Mouse (Mus musculus) ES-E14 (cell line): ENCODE data around the gene Abhd14a. TPM values are rescaled to one million over a fixed set of nuclear protein-coding genes. Genes with fewer than 3 reads are reported as not detected.

Experiments used
- DNase-seq: peaks from one replicate; pipeline ENCODE4 v3.0.0-alpha.2; 2013; ENCODE audit warnings: low read depth, low spot score
- H3K27ac ChIP-seq: 2 replicates; pipeline ENCODE4 v1.5.1; 2012; ENCODE audit warnings: low read depth, mild to moderate bottlenecking, low read length, moderate library complexity, mixed read lengths; ENCODE audit not compliant: poor library complexity, insufficient read depth, severe bottlenecking
- H3K36me3 ChIP-seq: 2 replicates; pipeline ENCODE4 v1.6.1; 2012; ENCODE audit warnings: mild to moderate bottlenecking, low read length, moderate library complexity, mixed read lengths; ENCODE audit not compliant: control insufficient read depth, poor library complexity, insufficient read depth, severe bottlenecking
- H3K4me1 ChIP-seq, 2 experiments: fragments of 150-350 bp in 1 of 2; sonication (generic) in 1 of 2; 2 replicates each; pipeline ENCODE4 v1.6.1; 2012; ENCODE audit warnings: low read length in 2 of 2, mild to moderate bottlenecking in 1 of 2, mixed read lengths in 1 of 2; ENCODE audit not compliant: control insufficient read depth in 2 of 2, insufficient read depth in 2 of 2, poor library complexity in 1 of 2
- H3K4me3 ChIP-seq, 2 experiments: fragments of 150-350 bp in 1 of 2; sonication (generic) in 1 of 2; 2 replicates each; pipeline ENCODE4 v1.5.1; 2012; ENCODE audit warnings: low read length in 2 of 2, low read depth in 1 of 2, mild to moderate bottlenecking in 1 of 2, mixed read lengths in 1 of 2; ENCODE audit not compliant: insufficient read depth in 1 of 2, poor library complexity in 1 of 2, severe bottlenecking in 1 of 2
- H3K9ac ChIP-seq: 2 replicates; pipeline ENCODE4 v1.6.1; 2012; ENCODE audit warnings: low read depth, mild to moderate bottlenecking, low read length, mixed read lengths; ENCODE audit not compliant: poor library complexity, insufficient read depth, severe bottlenecking
- H3K9me3 ChIP-seq: fragments of 150-350 bp; sonication (generic); 2 replicates; pipeline ENCODE4 v1.6.1; 2012; ENCODE audit warnings: low read depth, mild to moderate bottlenecking, low read length; ENCODE audit not compliant: control insufficient read depth, insufficient read depth
- CHD2 ChIP-seq: IDR thresholded peaks from 2 replicates; pipeline ENCODE4 v1.6.1; 2014; ENCODE audit warnings: mild to moderate bottlenecking, low read depth, low read length, inconsistent platforms
- HCFC1 ChIP-seq: IDR thresholded peaks from 2 replicates; pipeline ENCODE4 v1.6.1; 2012; ENCODE audit warnings: low read length, inconsistent platforms, borderline replicate concordance; ENCODE audit not compliant: insufficient read depth
- MAFK ChIP-seq: IDR thresholded peaks from 2 replicates; pipeline ENCODE4 v1.6.1; 2014; ENCODE audit warnings: mild to moderate bottlenecking, low read depth, low read length, inconsistent platforms; ENCODE audit not compliant: insufficient read depth
- ZC3H11A ChIP-seq: IDR thresholded peaks from 2 replicates; pipeline ENCODE4 v1.6.1; 2012; ENCODE audit warnings: low read depth, mild to moderate bottlenecking, inconsistent platforms, low read length, borderline replicate concordance
- ZNF384 ChIP-seq: IDR thresholded peaks from 2 replicates; pipeline ENCODE4 v1.6.1; 2012; ENCODE audit warnings: low read depth, low read length, inconsistent platforms
- in situ Hi-C, 2 experiments: fragments of 600-800 bp; cut with MboI; formaldehyde crosslinking; loops; one replicate each; pipeline ENCODE4 v1.15.1; 2025; ENCODE audit warnings: low sequenced_read_pairs in 2 of 2, inconsistent platforms in 1 of 2; ENCODE audit not compliant: unreplicated experiment in 2 of 2
- total RNA-seq: library from RNA; depleted of rRNA; stranded (reverse); fragments of 300-350 nt; gene quantifications from 2 replicates; pipeline ENCODE4 v1.2.3, GENCODE M21; 2012

Gene Abhd14a
- total RNA-seq, 1 experiment = 23.0 TPM

- in situ Hi-C loops = no loop called here
- Histone ChIP-seq H3K9me3 (no peaks in the 10 kb centered on the region), H3K27ac (peak overlapping the region; percentile 94), H3K4me1 (peaks cover 17 to 44% of the 10 kb centered on the region in 2 experiments), H3K4me3 (peak overlapping the region; percentile 85 to 87), H3K36me3 (no peaks in the 10 kb centered on the region; the same call in 1 of the 2 replicates), H3K9ac (peak overlapping the region; percentile 86)
- no peak for DNase-seq
- TF ChIP-seq ZNF384 = no peak
- 0 out of 2 replicates have a peak, but pooled peaks have one; percentile 11 for TF ChIP-seq CHD2
These were observed 5.3 kb upstream of the Abhd14a start for GRCm38 (mm10) chr9:106452821-106453220.

GRCm38 (mm10) chr9:106452351-106452750 is 4.9 kb upstream of the Abhd14a start:
- H3K4me1 ChIP-seq = peaks cover 18 to 41% of the 10 kb centered on the region in 2 experiments
- peak overlapping the region; percentile 94 for H3K27ac ChIP-seq
- TF ChIP-seq HCFC1 = no peak
- no peak for TF ChIP-seq MAFK
- no peak for TF ChIP-seq CHD2
- TF ChIP-seq ZC3H11A = no peak
- TF ChIP-seq ZNF384 = no peak
- no peak for DNase-seq
- H3K36me3 ChIP-seq = no peaks in the 10 kb centered on the region; the same call in 1 of the 2 replicates
- H3K4me3 ChIP-seq = peak overlapping the region; percentile 85 to 87
- H3K9me3 ChIP-seq = no peaks in the 10 kb centered on the region
- H3K9ac ChIP-seq = peak overlapping the region; percentile 86
- in situ Hi-C loops = no loop called here

DNA sequence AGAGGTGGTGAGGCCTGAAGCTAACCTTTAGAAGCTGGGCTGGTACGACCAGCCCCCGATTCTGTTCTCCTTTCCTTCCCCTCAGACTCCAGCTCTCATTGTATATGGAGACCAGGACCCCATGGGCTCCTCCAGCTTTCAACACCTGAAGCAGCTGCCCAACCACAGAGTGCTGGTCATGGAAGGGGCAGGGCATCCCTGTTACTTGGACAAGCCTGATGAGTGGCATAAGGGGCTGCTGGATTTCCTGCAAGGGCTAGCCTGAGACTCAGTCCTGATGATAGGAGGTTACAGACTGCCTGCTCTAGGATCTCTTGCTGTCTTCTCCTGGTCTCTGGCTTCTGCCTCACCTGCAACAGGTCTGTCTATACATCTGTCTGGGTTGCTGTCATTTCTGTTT is 4.4 kb upstream of the Abhd14a start:
- in situ Hi-C loops = no loop called here

GRCm38 (mm10) chr9:106451298-106451697 is 3.8 kb upstream of the Abhd14a start:
- in situ Hi-C loops = no loop called here
- H3K4me1 ChIP-seq = peaks cover 12 to 30% of the 10 kb centered on the region in 2 experiments
- no peak overlapping the region for H3K27ac ChIP-seq
- H3K9ac ChIP-seq = no peak overlapping the region
- H3K36me3 ChIP-seq = no peaks in the 10 kb centered on the region
- TF ChIP-seq ZC3H11A (no peak), ZNF384 (no peak), MAFK (no peak), HCFC1 (no peak), CHD2 (no peak)
- no peak overlapping the region for H3K4me3 ChIP-seq
- no peak for DNase-seq
- no peaks in the 10 kb centered on the region for H3K9me3 ChIP-seq

More for the DNA sequence above, 4.4 kb upstream of the Abhd14a start:
- TF ChIP-seq CHD2 (no peak), MAFK (no peak), ZC3H11A (no peak), HCFC1 (no peak), ZNF384 (no peak)
- Histone ChIP-seq H3K9me3 (no peaks in the 10 kb centered on the region), H3K36me3 (no peaks in the 10 kb centered on the region), H3K4me1 (peaks cover 14 to 36% of the 10 kb centered on the region in 2 experiments), H3K9ac (no peak overlapping the region), H3K4me3 (no peak overlapping the region), H3K27ac (no peak overlapping the region; the same call in 1 of the 2 replicates)
- DNase-seq = no peak

DNA sequence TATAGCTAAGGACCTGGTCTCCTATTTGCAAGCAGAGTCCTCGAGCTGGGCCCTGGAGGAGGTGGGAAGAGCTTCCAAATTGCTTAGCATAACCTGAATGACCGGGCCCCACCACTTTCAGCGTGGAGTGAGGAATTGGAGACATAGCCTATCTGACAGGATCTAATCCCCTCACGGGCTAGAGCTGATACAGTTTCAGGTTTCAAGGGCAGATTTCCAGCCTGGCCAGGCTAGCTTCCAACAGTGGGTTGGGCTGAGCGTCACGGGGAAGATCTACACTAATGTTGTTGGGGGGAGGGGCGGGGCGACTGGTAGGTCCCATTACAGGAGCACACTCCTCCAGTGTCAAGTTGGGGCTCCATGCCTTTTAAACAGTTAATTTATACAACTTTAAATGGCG is 3.2 kb upstream of the Abhd14a start:
- in situ Hi-C loops = no loop called here
- TF ChIP-seq ZC3H11A (no peak), CHD2 (no peak), ZNF384 (no peak), HCFC1 (no peak), MAFK (no peak)
- Histone ChIP-seq H3K4me3 (no peak overlapping the region), H3K27ac (no peak overlapping the region), H3K9ac (no peak overlapping the region), H3K36me3 (no peaks in the 10 kb centered on the region), H3K9me3 (no peaks in the 10 kb centered on the region), H3K4me1 (peaks cover 7 to 26% of the 10 kb centered on the region in 2 experiments; a peak in 3 of 4 replicates)
- no peak for DNase-seq
